Mouse (Mus musculus) forebrain, embryonic 12.5 days (tissue): Measurements from ENCODE around the gene Cox7a2l. TPM values are rescaled to one million over a fixed set of nuclear protein-coding genes. Genes with fewer than 3 reads are reported as not detected.
A peak's percentile ranks its signal among the peaks of the same experiment; 100 is the strongest.

ENCODE experiments used
- ATAC-seq: fragments of 200-750 bp; cut with Nextera tagmentation; 2 replicates; pipeline ENCODE4 v1.8.0; 2017; ENCODE audit warnings: moderate TSS enrichment; ENCODE audit not compliant: low FRiP score
- H3K27ac ChIP-seq: fragments of 300-500 bp; sonication (generic); 2 replicates; pipeline ENCODE4 v1.5.1; 2016; ENCODE audit warnings: mild to moderate bottlenecking
- H3K27me3 ChIP-seq: fragments of 300-500 bp; sonication (generic); 2 replicates; pipeline ENCODE4 v1.6.1; 2016; ENCODE audit warnings: mild to moderate bottlenecking
- H3K36me3 ChIP-seq: fragments of 300-500 bp; sonication (generic); replicated peaks from 2 replicates; pipeline ENCODE4 v1.6.1; 2016; ENCODE audit warnings: mild to moderate bottlenecking
- H3K4me1 ChIP-seq: fragments of 300-500 bp; sonication (generic); 2 replicates; pipeline ENCODE4 v1.6.1; 2016
- H3K4me2 ChIP-seq: fragments of 300-500 bp; sonication (generic); 2 replicates; pipeline ENCODE4 v1.6.1; 2016; ENCODE audit warnings: mild to moderate bottlenecking, moderate library complexity
- H3K4me3 ChIP-seq: fragments of 300-500 bp; sonication (generic); replicated peaks from 2 replicates; pipeline ENCODE4 v1.5.1; 2016; ENCODE audit warnings: mild to moderate bottlenecking
- H3K9ac ChIP-seq: fragments of 300-500 bp; sonication (generic); 2 replicates; pipeline ENCODE4 v1.6.1; 2016; ENCODE audit warnings: mild to moderate bottlenecking
- H3K9me3 ChIP-seq: fragments of 300-500 bp; sonication (generic); 2 replicates; pipeline ENCODE4 v1.6.1; 2016
- WGBS: fragments of 180-500 bp; shearing (Covaris S2); methylation state at CpG from one replicate; pipeline ENCODE4 v1.1.7; 2016; 5-methylcytosine and 5-hydroxymethylcytosine counted together
- polyA plus RNA-seq: library from polyadenylated mRNA; unstranded; fragments of >200 nt; fragmentation: Nextera tagmentation; extraction: Ambion mirVana; gene quantifications from 2 replicates; pipeline ENCODE4 v1.2.1, GENCODE M21; 2016

The Cox7a2l gene
- polyA plus RNA-seq, 1 experiment from 2014 or later: 140 TPM

DNA sequence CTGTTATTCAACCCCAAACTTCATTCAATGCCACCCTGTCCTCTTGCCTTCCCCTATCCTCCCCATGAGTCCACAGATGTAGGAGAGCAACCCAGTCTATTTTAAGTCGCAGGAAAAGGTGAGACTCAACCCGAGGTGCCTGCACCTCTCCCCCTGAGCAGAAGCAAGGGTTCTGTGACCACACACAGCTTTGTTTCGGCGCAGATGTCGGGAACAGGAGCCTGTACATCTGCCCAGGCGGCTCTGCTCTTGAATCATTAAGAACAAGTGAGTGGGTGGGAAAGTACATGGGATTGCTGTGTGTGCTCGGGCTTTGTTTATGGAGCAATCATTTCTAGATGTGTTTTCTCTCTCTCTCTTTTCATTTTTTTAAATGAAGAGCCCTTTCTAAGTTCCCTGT lies 7.6 kb upstream of the Cox7a2l start:
- peaks cover 24% of the 10 kb centered on the region for H3K27me3 ChIP-seq
- H3K4me1 ChIP-seq: peaks cover 35% of the 10 kb centered on the region
- H3K27ac ChIP-seq: no peak overlapping the region
- H3K9ac ChIP-seq: no peak overlapping the region
- WGBS: 43% methylated on average over 7 of the region's 7 CpGs
- H3K4me3 ChIP-seq: no peak overlapping the region
- no peak for ATAC-seq
- H3K9me3 ChIP-seq: no peaks in the 10 kb centered on the region
- no peaks in the 10 kb centered on the region for H3K36me3 ChIP-seq
- H3K4me2 ChIP-seq: no peak overlapping the region

DNA sequence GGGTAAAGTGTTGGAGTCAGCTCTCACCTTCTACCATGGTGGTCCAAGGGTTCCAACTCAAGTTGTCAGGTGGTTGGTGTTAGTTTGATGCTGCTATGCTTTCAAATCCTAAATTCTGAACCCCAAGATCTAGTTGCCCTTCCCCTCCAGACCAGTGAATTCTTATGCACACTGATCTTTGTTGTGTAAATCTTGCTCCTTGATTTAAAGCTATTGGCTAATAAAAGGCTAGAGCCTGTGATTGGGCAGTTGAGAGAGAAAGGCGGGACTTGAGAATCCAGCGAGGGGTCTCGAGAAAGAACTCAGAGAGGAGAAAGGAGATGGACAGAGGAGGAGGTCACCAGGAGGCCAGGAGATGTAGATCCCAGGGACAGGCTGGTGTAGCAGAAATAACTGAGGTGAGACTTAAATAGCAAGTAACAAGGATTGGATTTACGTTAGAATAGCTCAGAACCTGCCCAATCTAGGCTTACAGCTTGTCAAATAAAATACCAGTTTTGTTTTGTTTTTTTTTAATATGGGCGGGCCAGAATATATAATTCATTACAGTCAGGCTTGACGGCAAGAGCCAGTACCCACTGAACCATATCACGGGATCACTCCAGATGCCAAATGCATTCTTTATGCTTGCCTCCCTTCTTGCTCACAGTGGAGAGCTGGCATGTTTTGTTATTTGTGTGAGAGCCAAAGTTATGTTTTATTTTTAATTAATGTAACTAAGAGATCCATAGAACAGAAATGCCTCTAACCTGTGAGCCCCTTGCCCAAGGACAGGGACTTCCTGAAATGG lies 5.7 kb upstream of the Cox7a2l start:
- no peak overlapping the region for H3K4me2 ChIP-seq
- peaks cover 31% of the 10 kb centered on the region for H3K4me1 ChIP-seq
- 69% methylated on average over 7 of the region's 7 CpGs for whole genome bisulfite sequencing
- peaks cover 14% of the 10 kb centered on the region for H3K27me3 ChIP-seq
- H3K27ac ChIP-seq: no peak overlapping the region
- H3K4me3 ChIP-seq: no peak overlapping the region
- H3K9ac ChIP-seq: no peak overlapping the region
- no peaks in the 10 kb centered on the region for H3K36me3 ChIP-seq
- ATAC-seq: no peak
- no peaks in the 10 kb centered on the region for H3K9me3 ChIP-seq

DNA sequence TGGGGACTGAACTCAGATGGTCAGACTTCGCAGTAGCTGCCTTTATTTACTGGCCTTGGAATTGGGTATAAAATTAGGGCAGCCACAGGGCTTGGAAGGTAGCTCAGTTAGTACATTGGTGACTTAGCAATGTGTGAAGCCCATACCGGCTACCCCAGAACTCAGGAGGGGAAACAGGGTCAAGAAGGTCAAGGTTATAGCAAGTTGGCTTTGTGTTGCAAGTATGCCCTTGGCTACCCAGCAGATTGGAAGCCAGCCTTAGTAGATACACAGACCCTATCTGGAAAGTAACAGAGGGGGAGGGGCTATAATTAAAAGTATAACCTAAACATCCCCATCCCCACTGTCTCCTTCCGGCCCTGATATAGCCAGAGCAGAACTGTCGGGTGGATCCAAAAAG lies 4.8 kb upstream of the Cox7a2l start:
- 94% methylated on average over 4 of the region's 4 CpGs for WGBS
- Histone ChIP-seq H3K4me2 (no peak overlapping the region), H3K9ac (no peak overlapping the region), H3K27ac (no peak overlapping the region), H3K9me3 (no peaks in the 10 kb centered on the region), H3K4me1 (peaks cover 22% of the 10 kb centered on the region), H3K27me3 (peaks cover 14% of the 10 kb centered on the region), H3K36me3 (no peaks in the 10 kb centered on the region), H3K4me3 (no peak overlapping the region)
- no peak for ATAC-seq

DNA sequence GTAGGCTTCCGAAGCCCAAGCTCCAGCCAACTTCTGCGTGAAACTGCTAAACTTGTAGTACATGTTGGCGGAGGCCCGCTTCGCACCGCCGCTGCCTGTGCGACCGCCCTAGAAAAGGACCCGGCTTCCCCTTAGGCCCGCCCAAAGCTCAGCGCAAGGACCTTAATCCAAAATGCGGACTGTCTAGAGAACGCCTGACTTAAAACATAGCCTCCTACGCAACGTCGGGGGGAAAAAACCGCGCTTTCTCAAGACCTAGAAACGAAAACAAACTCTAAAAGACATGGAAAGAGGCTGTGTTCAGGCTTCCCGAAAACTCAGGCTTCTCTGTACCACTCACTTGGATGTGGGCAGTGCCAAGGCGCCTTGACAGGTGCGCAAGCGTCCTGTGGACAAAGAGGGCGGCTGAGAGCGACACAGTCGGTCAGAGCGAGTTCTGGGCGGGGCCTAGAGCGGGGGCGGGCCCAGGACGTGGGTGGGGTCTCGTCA lies 2.9 kb downstream of the Cox7a2l start:
- H3K27ac ChIP-seq: peak overlapping the region; percentile 51
- ATAC-seq: peak; percentile 99
- no peaks in the 10 kb centered on the region for H3K27me3 ChIP-seq
- peak overlapping the region; percentile 93 for H3K4me3 ChIP-seq
- H3K9me3 ChIP-seq: no peaks in the 10 kb centered on the region
- peak overlapping the region; percentile 91 for H3K9ac ChIP-seq
- H3K4me1 ChIP-seq: peaks cover 25% of the 10 kb centered on the region
- 0% methylated on average over 31 of the region's 33 CpGs for WGBS
- H3K36me3 ChIP-seq: no peaks in the 10 kb centered on the region
- peak overlapping the region; percentile 88 for H3K4me2 ChIP-seq

DNA sequence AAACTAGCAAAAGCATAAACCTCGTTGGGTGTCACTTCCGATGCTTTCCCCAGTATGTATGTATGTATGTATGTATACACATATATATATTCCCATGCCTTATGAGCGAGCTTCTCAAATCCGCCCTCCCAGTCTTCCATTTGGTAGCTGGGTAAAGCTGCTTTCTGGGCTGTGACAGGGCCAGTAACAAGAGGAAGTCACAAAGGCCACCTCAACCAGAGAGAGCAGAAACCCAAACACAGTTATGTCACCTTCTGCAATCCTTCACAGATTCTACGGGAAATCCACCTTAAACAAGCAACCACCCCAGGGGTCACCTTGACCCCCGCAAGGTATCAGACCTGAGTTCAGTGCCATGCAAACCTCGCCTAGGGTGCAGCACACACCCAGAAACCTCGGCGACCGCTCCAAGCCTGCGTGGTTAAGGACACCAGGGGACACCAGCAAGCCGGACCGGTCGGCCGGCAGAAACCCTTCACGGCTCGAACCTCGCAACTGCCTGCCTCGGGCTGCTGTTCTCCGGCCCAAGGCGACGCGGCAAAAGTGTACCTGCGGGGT lies 3.4 kb downstream of the Cox7a2l start:
- 2% methylated on average over 24 of the region's 24 CpGs for WGBS
- Histone ChIP-seq H3K4me3 (peak overlapping the region; percentile 93), H3K9ac (peak overlapping the region; percentile 91), H3K27ac (peak overlapping the region; percentile 51), H3K4me2 (peak overlapping the region; percentile 88), H3K4me1 (peaks cover 25% of the 10 kb centered on the region), H3K27me3 (no peaks in the 10 kb centered on the region), H3K9me3 (no peaks in the 10 kb centered on the region), H3K36me3 (no peaks in the 10 kb centered on the region)
- ATAC-seq: peak; percentile 71

DNA sequence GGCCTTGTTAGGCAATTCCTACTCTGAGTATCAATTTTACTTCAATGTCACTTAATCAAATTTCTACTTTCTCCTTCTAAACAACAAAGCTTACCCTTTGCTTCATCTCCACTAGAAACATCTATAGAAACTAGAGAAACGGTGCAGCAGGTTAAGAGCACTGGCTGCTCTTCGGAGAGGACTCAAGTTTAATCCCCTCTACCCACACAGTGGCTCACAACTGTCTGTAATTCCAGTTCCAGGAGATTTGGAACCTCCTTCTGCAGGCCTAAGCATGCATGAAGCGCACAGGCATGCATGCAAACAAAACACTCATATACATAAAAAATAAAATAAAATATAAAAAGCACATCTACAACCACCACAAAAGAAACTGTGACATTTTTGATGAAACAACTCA lies 5.0 kb downstream of the Cox7a2l start:
- no peak overlapping the region for H3K27ac ChIP-seq
- H3K4me3 ChIP-seq: no peak overlapping the region
- H3K9ac ChIP-seq: no peak overlapping the region
- 91% methylated on average over 3 of the region's 3 CpGs for WGBS
- no peak overlapping the region for H3K4me2 ChIP-seq
- H3K36me3 ChIP-seq: no peaks in the 10 kb centered on the region
- H3K4me1 ChIP-seq: peaks cover 25% of the 10 kb centered on the region
- H3K27me3 ChIP-seq: no peaks in the 10 kb centered on the region
- no peaks in the 10 kb centered on the region for H3K9me3 ChIP-seq
- ATAC-seq: no peak

DNA sequence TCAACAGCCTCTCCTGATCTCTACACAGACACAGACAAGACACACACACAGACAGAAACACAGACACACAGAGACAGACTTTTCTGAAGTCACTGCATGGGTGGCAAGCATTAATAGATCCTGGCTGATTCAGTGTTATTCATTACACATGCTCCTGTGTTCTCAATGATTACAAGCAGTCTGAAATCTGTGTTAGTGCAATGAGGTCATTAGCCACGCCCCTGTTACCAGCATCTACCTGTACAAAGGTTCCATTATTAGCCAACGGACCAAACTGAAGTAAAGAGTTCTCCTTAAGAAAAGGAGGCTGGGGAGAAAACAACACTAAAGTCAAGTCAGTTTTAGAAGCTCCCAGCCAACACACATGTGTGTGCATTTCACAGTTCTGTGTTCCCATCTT lies 13.4 kb downstream of the Cox7a2l start:
- Histone ChIP-seq H3K27ac (no peak overlapping the region), H3K4me3 (no peak overlapping the region), H3K9me3 (no peaks in the 10 kb centered on the region), H3K27me3 (no peaks in the 10 kb centered on the region), H3K9ac (no peak overlapping the region), H3K36me3 (peaks cover 44% of the 10 kb centered on the region), H3K4me1 (no peaks in the 10 kb centered on the region), H3K4me2 (no peak overlapping the region)
- ATAC-seq: no peak
- 82% methylated on average over 2 of the region's 2 CpGs for WGBS

DNA sequence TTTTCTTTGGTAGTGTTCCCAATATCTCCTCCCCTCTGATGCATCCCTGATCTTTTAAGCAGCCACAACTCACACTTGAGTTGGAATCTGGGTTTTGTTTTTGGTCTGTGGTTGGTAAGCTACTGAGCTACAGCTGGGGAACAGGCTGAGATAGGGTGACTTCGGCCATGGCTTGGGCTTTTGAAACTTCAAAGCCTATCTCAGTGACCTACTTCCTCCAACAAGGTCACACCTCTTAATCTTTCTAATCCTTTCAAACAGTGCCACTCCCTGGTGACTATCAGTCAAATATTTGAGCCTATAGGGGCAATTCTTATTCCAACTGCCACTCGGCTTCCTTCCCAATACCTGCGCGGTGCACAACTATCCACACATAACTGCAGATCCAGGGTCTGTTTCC lies 17.4 kb downstream of the Cox7a2l start:
- Histone ChIP-seq H3K9me3 (no peaks in the 10 kb centered on the region), H3K4me1 (no peaks in the 10 kb centered on the region), H3K4me3 (no peak overlapping the region), H3K27me3 (no peaks in the 10 kb centered on the region), H3K36me3 (peaks cover 62% of the 10 kb centered on the region), H3K27ac (no peak overlapping the region), H3K4me2 (no peak overlapping the region), H3K9ac (no peak overlapping the region)
- ATAC-seq: no peak
- WGBS: 92% methylated on average over 4 of the region's 4 CpGs

DNA sequence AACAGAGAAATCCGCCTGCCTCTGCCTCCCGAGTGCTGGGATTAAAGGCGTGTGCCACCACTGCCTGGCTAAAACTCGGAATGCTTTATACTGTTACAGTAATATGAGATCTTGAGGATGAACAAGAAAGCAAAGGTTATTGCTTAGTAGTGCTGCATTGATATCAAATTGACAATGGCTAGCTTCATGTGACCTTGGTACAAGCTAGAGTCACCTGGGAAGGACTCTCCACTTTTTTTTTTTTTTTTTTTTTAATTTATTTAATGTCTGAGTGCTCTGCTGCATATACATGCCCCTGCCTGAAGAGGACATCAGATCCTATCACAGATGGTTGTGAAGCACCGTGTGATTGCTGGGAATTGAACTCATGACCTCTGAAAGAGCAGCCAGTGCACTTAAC lies 18.2 kb downstream of the Cox7a2l start:
- peaks cover 62% of the 10 kb centered on the region for H3K36me3 ChIP-seq

DNA sequence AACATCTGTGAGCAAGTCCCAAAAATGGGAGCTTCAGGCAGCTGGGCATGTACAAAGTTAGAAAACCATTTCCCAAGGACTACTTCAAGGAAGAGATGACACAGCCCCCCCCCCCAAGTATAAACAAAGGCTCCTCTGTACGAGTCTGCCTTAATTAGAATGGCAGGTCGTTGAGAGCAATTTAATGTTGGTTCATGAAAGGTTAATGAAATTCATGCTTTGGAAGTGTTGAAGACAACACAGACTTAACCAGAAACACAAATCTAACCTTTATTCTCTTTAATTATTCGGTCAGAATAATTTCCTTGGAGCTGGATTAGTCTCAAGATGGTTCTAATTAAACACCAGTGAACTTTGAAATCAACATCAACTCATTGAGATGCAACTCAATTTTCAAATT lies 29.4 kb downstream of the Cox7a2l start:
- no peak for ATAC-seq

More for the DNA sequence above, 18.2 kb downstream of the Cox7a2l start:
- H3K9me3 ChIP-seq: no peaks in the 10 kb centered on the region
- no peaks in the 10 kb centered on the region for H3K27me3 ChIP-seq
- no peak overlapping the region for H3K27ac ChIP-seq
- WGBS: 97% methylated on average over 5 of the region's 5 CpGs
- H3K9ac ChIP-seq: no peak overlapping the region
- no peak overlapping the region for H3K4me2 ChIP-seq
- no peaks in the 10 kb centered on the region for H3K4me1 ChIP-seq
- H3K4me3 ChIP-seq: no peak overlapping the region
- no peak for ATAC-seq

DNA sequence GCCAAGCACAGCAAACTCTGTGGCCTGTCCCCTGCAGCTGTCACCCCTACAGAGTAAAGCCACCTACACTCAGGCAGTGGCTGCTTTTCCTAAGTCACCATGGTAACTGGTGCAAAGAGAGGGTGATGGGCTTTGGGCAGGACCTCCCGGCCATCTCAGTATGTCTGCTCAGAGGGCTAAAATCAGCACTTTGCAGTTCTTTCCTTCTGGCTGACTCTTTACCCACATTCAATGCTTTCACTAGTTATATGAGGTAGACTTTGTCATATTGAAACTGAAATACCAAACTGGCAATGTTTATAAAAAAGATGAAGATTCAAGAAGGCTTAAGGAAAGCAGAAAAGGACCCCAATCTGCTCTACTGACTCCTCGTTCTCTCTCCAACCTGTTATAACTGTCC lies 33.3 kb downstream of the Cox7a2l start:
- H3K36me3 ChIP-seq: peaks cover 25% of the 10 kb centered on the region
- WGBS: 85% methylated on average over 2 of the region's 2 CpGs
- no peak overlapping the region for H3K4me2 ChIP-seq
- no peaks in the 10 kb centered on the region for H3K9me3 ChIP-seq
- no peak overlapping the region for H3K27ac ChIP-seq
- H3K4me3 ChIP-seq: no peak overlapping the region
- no peak for ATAC-seq
- peaks cover 7% of the 10 kb centered on the region; the same call in 1 of the 2 replicates for H3K4me1 ChIP-seq
- H3K9ac ChIP-seq: no peak overlapping the region
- no peaks in the 10 kb centered on the region for H3K27me3 ChIP-seq

More for the DNA sequence above, 29.4 kb downstream of the Cox7a2l start:
- 36% methylated on average over 3 of the region's 3 CpGs for WGBS
- Histone ChIP-seq H3K36me3 (0 out of 2 replicates have a peak, but pooled peaks cover 5% of the 10 kb centered on the region), H3K4me1 (peaks cover 7% of the 10 kb centered on the region; the same call in 1 of the 2 replicates), H3K27ac (no peak overlapping the region), H3K9ac (no peak overlapping the region), H3K27me3 (no peaks in the 10 kb centered on the region), H3K9me3 (0 out of 2 replicates have a peak, but pooled peaks cover 10% of the 10 kb centered on the region), H3K4me2 (no peak overlapping the region), H3K4me3 (no peak overlapping the region)

DNA sequence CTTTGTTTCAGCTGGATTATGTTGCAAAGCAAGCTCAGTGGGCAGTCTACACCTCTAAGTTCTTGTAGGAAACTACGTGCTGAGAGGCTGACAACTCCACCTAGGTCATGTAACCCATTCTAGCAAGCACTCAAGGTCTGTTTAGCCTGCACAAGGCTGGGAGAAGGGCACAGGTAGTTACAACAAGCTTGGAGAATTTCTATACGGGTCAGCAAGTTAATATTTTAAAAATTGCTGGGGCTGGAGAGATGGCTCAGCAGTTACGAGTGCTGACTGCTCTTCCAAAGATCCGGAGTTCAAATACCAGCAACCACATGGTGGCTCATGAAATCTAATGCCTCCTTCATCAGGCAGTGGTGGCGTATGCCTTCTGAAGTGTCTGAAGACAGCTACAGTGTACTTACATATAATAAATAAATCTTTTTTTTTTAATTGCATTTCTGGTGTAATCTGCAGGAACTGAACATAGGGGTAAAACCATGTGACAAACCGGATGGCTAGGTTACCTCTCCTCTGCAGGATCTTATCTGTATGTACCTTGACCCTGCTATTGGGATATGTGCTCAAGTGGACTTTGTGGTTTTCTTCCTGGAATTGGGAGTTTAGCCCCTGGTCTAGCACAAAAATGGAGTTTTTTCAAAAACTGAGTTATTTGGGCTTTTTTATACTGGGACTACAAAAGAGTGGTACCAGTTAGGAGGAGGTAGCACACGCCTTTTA lies 34.2 kb downstream of the Cox7a2l start:
- Histone ChIP-seq H3K4me3 (no peak overlapping the region), H3K9me3 (no peaks in the 10 kb centered on the region), H3K27me3 (no peaks in the 10 kb centered on the region), H3K27ac (no peak overlapping the region), H3K4me2 (no peak overlapping the region), H3K9ac (no peak overlapping the region), H3K4me1 (peaks cover 5% of the 10 kb centered on the region; the same call in 1 of the 2 replicates), H3K36me3 (peaks cover 32% of the 10 kb centered on the region)
- WGBS: 94% methylated on average over 7 of the region's 7 CpGs
- no peak for ATAC-seq
